Mouse (Mus musculus): ENCODE measurements around the gene Elk3.
A peak's percentile ranks its signal among the peaks of the same experiment; 100 is the strongest.

- TF ChIP-seq CTCF (IDR thresholded peaks at IDR 0.05; ENCODE audit: borderline replicate concordance, insufficient read depth, low read length) = no peak
- 0 out of 2 replicates have a peak, but pooled peaks have one; percentile 32 for TF ChIP-seq POLR2A (IDR thresholded peaks at IDR 0.05; ENCODE audit: low read depth, low read length)
Measured at GRCm38 (mm10) chr10:93309934-93310621, 857 bp downstream of the Elk3 start.
